Mouse (Mus musculus): ENCODE measurements at regions not wholly inside any gene's neighbourhood (a gene's known extent, or its start where the extent isn't known, plus 50 kb on each side); places are given as distances from the start of the nearest gene placed in this dataset.
"Not testable (repeated sequence)": the region's sequence is repeated elsewhere in the genome, so short reads cannot be mapped to it uniquely, and the experiment has no call there.

GRCm38 (mm10) chr17:4563641-4564040, 430.5 kb upstream of the Arid1b start:
- DNase-seq (ENCODE audit: low spot score), result no peak

- no peak for DNase-seq (ENCODE audit: low spot score)
Observed at GRCm38 (mm10) chr17:4576883-4577282, 417.2 kb upstream of the Arid1b start.

- no peak for DNase-seq (ENCODE audit: low spot score)
Observed at GRCm38 (mm10) chr17:4581851-4582250, 412.3 kb upstream of the Arid1b start.

- DNase-seq (ENCODE audit: low spot score), result no peak
Observed at GRCm38 (mm10) chr17:4610481-4610880, 383.7 kb upstream of the Arid1b start.

- no peak for DNase-seq (ENCODE audit: low spot score)
Observed at GRCm38 (mm10) chr17:4610993-4611392, 383.1 kb upstream of the Arid1b start.

GRCm38 (mm10) chr17:4611711-4612110, 382.4 kb upstream of the Arid1b start:
- DNase-seq (ENCODE audit: low spot score), result no peak

- DNase-seq (ENCODE audit: low spot score), result peak; percentile 13
Observed at GRCm38 (mm10) chr17:4612136-4612535, 382.0 kb upstream of the Arid1b start.

GRCm38 (mm10) chr17:4612741-4613140, 381.4 kb upstream of the Arid1b start:
- no peak for DNase-seq (ENCODE audit: low spot score)

GRCm38 (mm10) chr17:4620361-4620760, 373.8 kb upstream of the Arid1b start:
- no peak for DNase-seq (ENCODE audit: low spot score)

- not testable (repeated sequence) for DNase-seq (ENCODE audit: low spot score)
Observed at GRCm38 (mm10) chr17:4626126-4626525, 368.0 kb upstream of the Arid1b start.

GRCm38 (mm10) chr17:4627542-4627941, 366.6 kb upstream of the Arid1b start:
- no peak for DNase-seq (ENCODE audit: low spot score)

- DNase-seq (ENCODE audit: low spot score), result no peak
Observed at GRCm38 (mm10) chr17:4631122-4631521, 363.0 kb upstream of the Arid1b start.

GRCm38 (mm10) chr17:4632506-4632905, 361.6 kb upstream of the Arid1b start:
- no peak for DNase-seq (ENCODE audit: low spot score)

- no peak for DNase-seq (ENCODE audit: low spot score)
Observed at GRCm38 (mm10) chr17:4633771-4634170, 360.4 kb upstream of the Arid1b start.

- DNase-seq (ENCODE audit: low spot score), result no peak
Observed at GRCm38 (mm10) chr17:4636796-4637353, 357.3 kb upstream of the Arid1b start.

- DNase-seq (ENCODE audit: low spot score), result no peak
Observed at GRCm38 (mm10) chr17:4639531-4639930, 354.6 kb upstream of the Arid1b start.

- no peak for DNase-seq (ENCODE audit: low spot score)
Observed at GRCm38 (mm10) chr17:4640555-4640954, 353.6 kb upstream of the Arid1b start.

- no peak for DNase-seq (ENCODE audit: low spot score)
Observed at GRCm38 (mm10) chr17:4641166-4641565, 353.0 kb upstream of the Arid1b start.

GRCm38 (mm10) chr17:4642046-4642445, 352.1 kb upstream of the Arid1b start:
- DNase-seq (ENCODE audit: low spot score), result no peak

GRCm38 (mm10) chr17:4643343-4643742, 350.8 kb upstream of the Arid1b start:
- DNase-seq (ENCODE audit: low spot score), result no peak

- DNase-seq (ENCODE audit: low spot score), result no peak
Observed at GRCm38 (mm10) chr17:4648603-4649002, 345.5 kb upstream of the Arid1b start.

GRCm38 (mm10) chr17:4654221-4654620, 339.9 kb upstream of the Arid1b start:
- DNase-seq (ENCODE audit: low spot score), result no peak

- DNase-seq (ENCODE audit: low spot score), result no peak
Observed at GRCm38 (mm10) chr17:4661996-4662395, 332.1 kb upstream of the Arid1b start.

GRCm38 (mm10) chr17:4668511-4668910, 325.6 kb upstream of the Arid1b start:
- no peak for DNase-seq (ENCODE audit: low spot score)

- no peak for DNase-seq (ENCODE audit: low spot score)
Observed at GRCm38 (mm10) chr17:4673271-4673670, 320.9 kb upstream of the Arid1b start.

Data from embryo, embryonic 10.5 days (tissue).